Mouse (Mus musculus): ENCODE results near the gene Npl.

DNA sequence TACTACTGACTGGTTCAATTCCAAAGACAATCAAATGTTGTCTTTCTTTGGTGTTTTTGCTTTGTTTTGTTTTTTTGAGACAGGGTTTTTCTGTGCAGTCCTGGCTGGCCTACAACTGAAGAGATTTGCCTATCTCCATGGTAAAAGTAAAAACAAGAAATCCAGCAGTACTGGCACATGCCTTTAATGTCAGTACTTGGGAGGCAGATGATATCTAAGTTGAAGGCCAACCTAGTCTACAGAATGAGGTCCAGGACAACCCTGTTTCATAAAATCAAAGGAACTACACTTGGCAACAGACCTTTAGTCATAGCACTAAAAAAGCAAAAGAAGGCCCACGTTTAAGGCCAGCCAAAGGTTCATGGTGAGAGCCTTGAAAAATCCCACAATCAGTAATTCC lies 88.0 kb downstream of the Npl start:
- no peak for TF ChIP-seq EP300 (optimal IDR thresholded peaks at IDR 0.05)
- no peak for TF ChIP-seq CTCF (IDR thresholded peaks at IDR 0.05; ENCODE audit: low read depth)
